Mouse (Mus musculus): Measurements from ENCODE around the gene Fggy. TPM values are rescaled to one million over a fixed set of nuclear protein-coding genes. Genes with fewer than 3 reads are reported as not detected.
A peak's percentile ranks its signal among the peaks of the same experiment; 100 is the strongest.

The Fggy gene
- polyA plus RNA-seq, 1 experiment: 22.2 TPM

DNA sequence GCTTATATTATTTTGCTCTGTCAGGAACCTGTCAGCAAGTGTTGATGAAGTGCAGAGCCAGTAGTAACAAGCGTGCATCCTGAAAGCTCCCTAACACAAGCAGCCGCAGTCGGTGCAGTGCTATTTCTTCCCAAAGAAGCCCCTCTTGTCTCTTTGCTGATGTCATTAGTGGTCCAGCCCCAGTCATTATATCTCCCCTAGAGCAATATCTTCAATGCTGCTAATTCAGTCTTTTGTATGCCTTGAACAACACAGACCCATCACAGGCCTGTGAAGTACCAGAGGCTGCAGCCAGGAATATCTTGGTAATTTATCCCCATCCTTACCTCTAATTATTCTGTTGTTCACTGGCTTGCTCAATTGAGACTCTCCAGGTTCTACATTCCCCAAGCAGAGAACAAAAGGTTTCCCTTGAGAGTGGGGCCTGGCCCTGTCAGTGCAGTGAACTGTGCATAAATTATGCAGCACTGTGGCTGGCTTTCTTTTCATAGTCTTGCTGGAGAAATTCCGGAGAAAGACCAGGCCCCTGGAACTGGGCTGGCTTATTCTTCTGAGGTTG is 127.3 kb downstream of the Fggy start:
- H3K36me3 ChIP-seq (ENCODE audit: control insufficient read depth, insufficient read depth, low read length, poor library complexity, severe bottlenecking): no peaks in the 10 kb centered on the region
- H3K9me3 ChIP-seq (replicated peaks; ENCODE audit: control insufficient read depth, insufficient read depth, low read length, poor library complexity, severe bottlenecking): no peaks in the 10 kb centered on the region
- no peak overlapping the region for H3K4me3 ChIP-seq (ENCODE audit: low read depth, low read length)
- H3K27me3 ChIP-seq (ENCODE audit: control insufficient read depth, insufficient read depth, low read length, poor library complexity, severe bottlenecking): no peaks in the 10 kb centered on the region
- no peak for TF ChIP-seq POLR2A (IDR thresholded peaks at IDR 0.05; ENCODE audit: insufficient read depth, low read length)
- TF ChIP-seq EP300 (IDR thresholded peaks at IDR 0.05; ENCODE audit: insufficient read depth, low read depth, low read length): peak; percentile 77
- peaks cover 4% of the 10 kb centered on the region for H3K4me1 ChIP-seq (ENCODE audit: control insufficient read depth, insufficient read depth, low read length)
- H3K27ac ChIP-seq (ENCODE audit: insufficient read depth, low read length): peak overlapping the region; percentile 94
- no peak overlapping the region for H3K9ac ChIP-seq (ENCODE audit: low read depth, poor library complexity, severe bottlenecking)

DNA sequence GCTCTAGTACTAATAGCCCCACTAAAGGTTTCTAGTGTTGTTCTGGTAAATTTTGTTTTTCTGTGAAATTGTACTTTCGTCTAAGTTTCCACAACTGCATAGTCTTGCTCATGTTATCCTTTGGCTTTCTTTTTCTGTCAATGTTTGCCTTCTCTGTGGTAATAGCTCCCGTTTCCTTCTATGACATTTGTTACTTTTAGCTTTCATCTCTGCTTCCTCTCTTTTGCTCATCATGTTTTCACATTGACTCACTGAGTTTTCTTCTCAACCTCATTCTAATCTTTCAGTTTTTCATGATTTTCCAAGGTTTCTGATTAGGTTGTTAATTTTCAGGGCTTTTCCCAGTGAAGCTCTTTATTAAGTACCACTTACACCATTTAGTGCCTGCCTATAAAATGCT is 129.5 kb downstream of the Fggy start:
- no peaks in the 10 kb centered on the region for H3K36me3 ChIP-seq (ENCODE audit: control insufficient read depth, insufficient read depth, low read length, poor library complexity, severe bottlenecking)
- TF ChIP-seq CTCF (IDR thresholded peaks at IDR 0.05; ENCODE audit: low read depth, low read length) (no peak), EP300 (IDR thresholded peaks at IDR 0.05; ENCODE audit: insufficient read depth, low read depth, low read length) (no peak), POLR2A (IDR thresholded peaks at IDR 0.05; ENCODE audit: insufficient read depth, low read length) (no peak)
- H3K4me3 ChIP-seq (ENCODE audit: low read depth, low read length): no peak overlapping the region
- H3K27me3 ChIP-seq (ENCODE audit: control insufficient read depth, insufficient read depth, low read length, poor library complexity, severe bottlenecking): no peaks in the 10 kb centered on the region
- H3K9me3 ChIP-seq (replicated peaks; ENCODE audit: control insufficient read depth, insufficient read depth, low read length, poor library complexity, severe bottlenecking): no peaks in the 10 kb centered on the region
- H3K9ac ChIP-seq (ENCODE audit: low read depth, poor library complexity, severe bottlenecking): no peak overlapping the region
- H3K4me1 ChIP-seq (ENCODE audit: control insufficient read depth, insufficient read depth, low read length): peaks cover 4% of the 10 kb centered on the region
- H3K27ac ChIP-seq (ENCODE audit: insufficient read depth, low read length): no peak overlapping the region

DNA sequence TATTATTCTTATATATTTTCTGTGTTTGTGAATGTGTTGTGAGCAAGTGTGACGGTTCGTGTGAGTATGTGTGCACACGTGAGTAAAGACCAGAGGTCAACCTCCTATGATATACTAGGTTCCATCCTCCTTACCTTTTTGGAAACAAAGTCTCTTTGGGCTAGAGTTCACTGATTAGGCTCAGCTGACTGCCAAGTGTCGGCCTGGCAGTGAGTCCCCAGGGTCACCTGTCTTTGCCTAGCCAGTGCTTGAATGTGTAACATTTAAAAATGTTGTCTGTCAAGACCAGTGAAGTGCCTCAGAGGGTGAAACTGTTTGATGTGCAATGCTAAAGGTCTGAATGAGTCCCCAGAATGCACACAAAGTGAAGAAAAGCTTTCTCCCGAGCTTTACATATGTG is 130.0 kb downstream of the Fggy start:
- no peak for TF ChIP-seq CTCF (IDR thresholded peaks at IDR 0.05; ENCODE audit: low read depth, low read length)
- Histone ChIP-seq H3K9me3 (replicated peaks; ENCODE audit: control insufficient read depth, insufficient read depth, low read length, poor library complexity, severe bottlenecking) (no peaks in the 10 kb centered on the region), H3K27me3 (ENCODE audit: control insufficient read depth, insufficient read depth, low read length, poor library complexity, severe bottlenecking) (no peaks in the 10 kb centered on the region), H3K4me1 (ENCODE audit: control insufficient read depth, insufficient read depth, low read length) (peaks cover 4% of the 10 kb centered on the region), H3K27ac (ENCODE audit: insufficient read depth, low read length) (no peak overlapping the region), H3K36me3 (ENCODE audit: control insufficient read depth, insufficient read depth, low read length, poor library complexity, severe bottlenecking) (no peaks in the 10 kb centered on the region), H3K4me3 (ENCODE audit: low read depth, low read length) (no peak overlapping the region), H3K9ac (ENCODE audit: low read depth, poor library complexity, severe bottlenecking) (no peak overlapping the region)

DNA sequence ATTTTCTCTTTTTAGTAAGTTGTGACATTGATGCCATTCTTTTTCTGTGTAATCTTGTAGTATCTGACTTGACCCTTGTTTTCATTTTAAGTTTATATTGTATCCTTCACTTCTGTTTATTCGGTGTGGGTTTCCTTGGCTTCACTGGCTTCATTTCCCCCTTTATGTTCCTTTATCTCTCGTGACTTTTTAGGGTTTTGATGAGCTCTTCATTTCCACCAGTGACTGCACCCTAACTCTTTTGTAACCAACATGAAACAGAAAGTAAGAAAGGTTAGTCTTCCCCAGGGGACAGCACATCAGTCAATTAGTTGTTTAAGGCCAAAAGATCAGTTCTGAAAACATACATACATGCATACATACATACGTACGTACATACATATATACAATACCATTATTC is 130.9 kb downstream of the Fggy start:
- no peaks in the 10 kb centered on the region for H3K9me3 ChIP-seq (replicated peaks; ENCODE audit: control insufficient read depth, insufficient read depth, low read length, poor library complexity, severe bottlenecking)
- no peaks in the 10 kb centered on the region for H3K27me3 ChIP-seq (ENCODE audit: control insufficient read depth, insufficient read depth, low read length, poor library complexity, severe bottlenecking)
- TF ChIP-seq CTCF (IDR thresholded peaks at IDR 0.05; ENCODE audit: low read depth, low read length): no peak
- H3K4me1 ChIP-seq (ENCODE audit: control insufficient read depth, insufficient read depth, low read length): peaks cover 4% of the 10 kb centered on the region
- no peaks in the 10 kb centered on the region for H3K36me3 ChIP-seq (ENCODE audit: control insufficient read depth, insufficient read depth, low read length, poor library complexity, severe bottlenecking)
- no peak overlapping the region for H3K9ac ChIP-seq (ENCODE audit: low read depth, poor library complexity, severe bottlenecking)
- H3K4me3 ChIP-seq (ENCODE audit: low read depth, low read length): no peak overlapping the region
- H3K27ac ChIP-seq (ENCODE audit: insufficient read depth, low read length): no peak overlapping the region

DNA sequence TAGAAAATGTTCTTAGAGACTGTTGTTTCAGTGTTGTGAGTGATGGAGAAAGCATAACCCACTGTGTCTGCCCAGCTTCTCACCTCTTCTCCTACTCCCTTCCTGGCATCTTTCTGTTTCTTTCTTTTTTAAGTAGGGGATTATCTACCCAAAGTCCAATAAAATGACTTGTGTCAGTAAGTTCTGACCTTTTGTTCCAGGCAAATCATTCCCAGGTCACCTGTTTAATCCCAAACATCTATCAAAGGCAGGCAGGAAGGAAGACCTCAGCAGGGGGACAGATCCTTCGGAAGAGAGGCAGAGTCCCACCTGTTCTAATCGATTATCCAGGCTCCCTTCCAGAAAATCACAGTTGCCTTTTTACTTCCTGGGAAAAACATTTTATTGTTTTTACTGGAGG is 143.1 kb downstream of the Fggy start:
- Histone ChIP-seq H3K36me3 (ENCODE audit: control insufficient read depth, insufficient read depth, low read length, poor library complexity, severe bottlenecking) (no peaks in the 10 kb centered on the region), H3K27me3 (ENCODE audit: control insufficient read depth, insufficient read depth, low read length, poor library complexity, severe bottlenecking) (no peaks in the 10 kb centered on the region), H3K9me3 (replicated peaks; ENCODE audit: control insufficient read depth, insufficient read depth, low read length, poor library complexity, severe bottlenecking) (no peaks in the 10 kb centered on the region), H3K4me3 (ENCODE audit: low read depth, low read length) (no peak overlapping the region), H3K27ac (ENCODE audit: insufficient read depth, low read length) (no peak overlapping the region), H3K4me1 (ENCODE audit: control insufficient read depth, insufficient read depth, low read length) (no peaks in the 10 kb centered on the region), H3K9ac (ENCODE audit: low read depth, poor library complexity, severe bottlenecking) (no peak overlapping the region)
- TF ChIP-seq EP300 (IDR thresholded peaks at IDR 0.05; ENCODE audit: insufficient read depth, low read depth, low read length) (no peak), POLR2A (IDR thresholded peaks at IDR 0.05; ENCODE audit: insufficient read depth, low read length) (no peak), CTCF (IDR thresholded peaks at IDR 0.05; ENCODE audit: low read depth, low read length) (no peak)

DNA sequence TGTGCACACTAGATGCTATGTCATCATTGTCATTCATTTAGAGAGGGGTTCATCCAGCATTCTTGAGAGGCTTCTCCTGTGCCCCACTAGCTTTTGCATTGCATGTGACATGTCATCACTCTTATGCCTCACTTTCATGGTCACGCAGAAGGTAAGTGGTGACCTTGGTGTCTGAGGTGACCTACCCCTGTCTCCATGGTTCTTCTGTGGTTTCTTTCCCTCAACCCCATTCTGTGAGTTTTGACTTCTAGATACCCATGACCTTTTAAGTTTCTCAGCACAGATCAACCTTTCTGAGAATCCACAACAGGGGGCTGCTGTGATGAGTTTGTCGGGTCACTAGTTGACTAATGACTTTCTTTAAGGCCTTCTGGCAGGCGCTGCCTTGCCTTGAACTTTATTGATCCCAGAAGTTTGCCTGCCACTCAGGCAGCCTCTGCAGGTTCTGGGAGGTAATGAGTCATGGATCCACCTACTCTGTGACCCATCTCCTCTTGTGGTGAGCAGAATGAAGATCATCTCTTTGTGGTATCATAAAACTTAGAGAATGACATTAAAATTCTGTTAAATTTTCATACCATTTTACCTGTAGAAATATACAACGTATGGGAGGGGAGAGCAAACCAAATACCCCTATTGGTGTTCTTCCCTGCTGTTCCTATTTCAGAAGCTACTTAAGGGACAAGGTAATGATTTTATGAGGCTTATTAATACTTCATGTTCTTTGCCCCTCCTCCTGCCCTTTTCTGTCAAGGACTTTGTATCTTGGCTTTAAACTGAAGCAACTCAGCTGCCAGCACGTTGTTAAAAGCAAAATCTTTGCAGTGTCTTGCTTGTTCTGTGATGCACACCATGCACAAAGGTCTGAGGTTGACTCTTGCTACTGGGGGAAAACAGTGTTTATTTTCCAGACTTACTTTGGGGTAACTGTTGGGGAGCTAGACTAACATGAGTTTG is 150.9 kb downstream of the Fggy start:
- H3K4me1 ChIP-seq (ENCODE audit: control insufficient read depth, insufficient read depth, low read length): no peaks in the 10 kb centered on the region
- H3K27ac ChIP-seq (ENCODE audit: insufficient read depth, low read length): no peak overlapping the region
- no peak overlapping the region for H3K9ac ChIP-seq (ENCODE audit: low read depth, poor library complexity, severe bottlenecking)
- no peak for TF ChIP-seq EP300 (IDR thresholded peaks at IDR 0.05; ENCODE audit: insufficient read depth, low read depth, low read length)
- no peak for TF ChIP-seq CTCF (IDR thresholded peaks at IDR 0.05; ENCODE audit: low read depth, low read length)
- TF ChIP-seq POLR2A (IDR thresholded peaks at IDR 0.05; ENCODE audit: insufficient read depth, low read length): no peak
- H3K27me3 ChIP-seq (ENCODE audit: control insufficient read depth, insufficient read depth, low read length, poor library complexity, severe bottlenecking): no peaks in the 10 kb centered on the region
- no peaks in the 10 kb centered on the region for H3K9me3 ChIP-seq (replicated peaks; ENCODE audit: control insufficient read depth, insufficient read depth, low read length, poor library complexity, severe bottlenecking)
- H3K4me3 ChIP-seq (ENCODE audit: low read depth, low read length): no peak overlapping the region
- H3K36me3 ChIP-seq (ENCODE audit: control insufficient read depth, insufficient read depth, low read length, poor library complexity, severe bottlenecking): no peaks in the 10 kb centered on the region

Measured in ES-Bruce4 (cell line).